Mouse (Mus musculus) layer of hippocampus, postnatal 25 days (tissue): ENCODE data around the gene Mybbp1a. TPM values are rescaled to one million over a fixed set of nuclear protein-coding genes. Genes with fewer than 3 reads are reported as not detected.
"Not testable (repeated sequence)": the region's sequence is repeated elsewhere in the genome, so short reads cannot be mapped to it uniquely, and the experiment has no call there.

Experiments used
- DNase-seq, 2 experiments: peaks; one replicate each; pipeline ENCODE4 v3.0.0; 2022; ENCODE audit warnings: mixed read lengths in 2 of 2, low spot score in 1 of 2; ENCODE audit errors: extremely low spot score in 1 of 2
- total RNA-seq, 2 experiments: library from RNA; stranded (reverse); gene quantifications; 2 replicates each; pipeline ENCODE4 v1.2.3; 2021

Mybbp1a gene
- total RNA-seq, 2 experiments from 2014 or later = 48.3 to 54.0 TPM

- no peak for DNase-seq
Observed at GRCm38 (mm10) chr11:72411945-72412344, 29.2 kb upstream of the Mybbp1a start.

- no peak for DNase-seq
Observed at GRCm38 (mm10) chr11:72413016-72413415, 28.1 kb upstream of the Mybbp1a start.

GRCm38 (mm10) chr11:72413601-72414190 lies 27.5 kb upstream of the Mybbp1a start:
- DNase-seq = no peak

GRCm38 (mm10) chr11:72415155-72415554 lies 26.0 kb upstream of the Mybbp1a start:
- no peak for DNase-seq

GRCm38 (mm10) chr11:72416666-72417065 lies 24.5 kb upstream of the Mybbp1a start:
- no peak for DNase-seq

- DNase-seq = no peak
Observed at GRCm38 (mm10) chr11:72417376-72417775, 23.8 kb upstream of the Mybbp1a start.

GRCm38 (mm10) chr11:72418227-72418626 lies 22.9 kb upstream of the Mybbp1a start:
- DNase-seq = no peak

- no peak for DNase-seq
Observed at GRCm38 (mm10) chr11:72419006-72419405, 22.1 kb upstream of the Mybbp1a start.

GRCm38 (mm10) chr11:72420460-72421122 lies 20.6 kb upstream of the Mybbp1a start:
- DNase-seq = no peak

- no peak for DNase-seq
Observed at GRCm38 (mm10) chr11:72421518-72422278, 19.5 kb upstream of the Mybbp1a start.

- no peak for DNase-seq
Observed at GRCm38 (mm10) chr11:72423686-72424085, 17.5 kb upstream of the Mybbp1a start.

- DNase-seq = no peak
Observed at GRCm38 (mm10) chr11:72425201-72425600, 16.0 kb upstream of the Mybbp1a start.

GRCm38 (mm10) chr11:72426884-72427283 lies 14.3 kb upstream of the Mybbp1a start:
- DNase-seq = no peak

- DNase-seq = peak in 1 of 2 experiments; percentile 83
Observed at GRCm38 (mm10) chr11:72428694-72429093, 12.5 kb upstream of the Mybbp1a start.

GRCm38 (mm10) chr11:72429288-72429690 lies 11.9 kb upstream of the Mybbp1a start:
- peak; percentile 49 to 72 for DNase-seq

GRCm38 (mm10) chr11:72430311-72431068 lies 10.7 kb upstream of the Mybbp1a start:
- DNase-seq = not testable (repeated sequence)

- DNase-seq = no peak
Observed at GRCm38 (mm10) chr11:72434963-72435693, 6.0 kb upstream of the Mybbp1a start, which contains the start of gene Ggt6. TSS of gene Ggt6 (plus strand) at chr11:72435526.

GRCm38 (mm10) chr11:72435694-72436045 lies 5.5 kb upstream of the Mybbp1a start:
- no peak for DNase-seq

GRCm38 (mm10) chr11:72436271-72436670 lies 4.9 kb upstream of the Mybbp1a start:
- peak in 1 of 2 experiments; percentile 60 for DNase-seq
